Mouse (Mus musculus): ENCODE data around the gene Fev.

- TF ChIP-seq CTCF (IDR thresholded peaks at IDR 0.05; ENCODE audit: low read depth, low read length) (no peak), POLR2A (IDR thresholded peaks at IDR 0.05; ENCODE audit: extremely low read depth, insufficient read depth, low read length) (no peak)
These were observed 6.3 kb upstream of the Fev start for GRCm38 (mm10) chr1:74891513-74891912.
